Mouse (Mus musculus): ENCODE results near the gene Fmo5.

Gene Fmo5

DNA sequence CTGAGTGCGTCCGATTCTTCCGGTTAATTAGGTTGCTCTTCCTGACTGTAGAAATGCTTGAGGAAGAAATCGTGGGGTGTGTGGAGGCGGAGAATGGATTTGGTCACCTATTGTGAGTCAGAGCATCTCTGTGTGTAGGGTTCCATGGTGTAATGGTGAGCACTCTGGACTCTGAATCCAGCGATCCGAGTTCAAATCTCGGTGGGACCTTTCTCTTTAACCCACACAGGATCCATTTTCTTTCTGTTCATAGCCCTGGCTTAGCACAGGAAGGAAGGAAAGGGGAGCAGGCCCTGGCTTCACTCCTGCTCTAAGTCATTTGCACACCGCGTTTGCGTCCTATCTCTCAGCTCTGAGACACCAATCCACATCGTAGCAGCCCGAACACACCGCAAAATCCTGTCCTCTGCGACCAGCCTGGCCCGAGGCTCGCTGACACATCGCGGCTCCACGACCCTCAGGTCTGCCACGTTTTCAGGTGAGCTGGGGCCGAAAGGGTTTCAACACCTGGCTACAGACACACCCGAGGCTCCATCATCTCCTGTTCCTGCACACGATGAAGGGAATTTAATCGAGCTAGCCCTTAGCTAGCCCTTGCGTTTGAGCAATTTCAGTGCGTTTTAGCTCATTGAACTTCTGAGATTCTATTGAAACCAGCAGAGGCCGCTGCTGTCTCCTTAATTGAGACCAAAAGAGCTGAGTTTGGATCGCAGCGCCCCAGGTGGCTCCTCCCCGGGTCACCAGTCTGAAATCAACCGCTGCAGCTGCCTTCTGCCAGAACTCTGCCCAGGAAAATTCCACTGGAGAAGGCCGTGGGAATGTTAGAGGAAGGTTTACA lies 52.9 kb downstream of the Fmo5 start:
- peak; percentile 40 to 48 for DNase-seq

DNA sequence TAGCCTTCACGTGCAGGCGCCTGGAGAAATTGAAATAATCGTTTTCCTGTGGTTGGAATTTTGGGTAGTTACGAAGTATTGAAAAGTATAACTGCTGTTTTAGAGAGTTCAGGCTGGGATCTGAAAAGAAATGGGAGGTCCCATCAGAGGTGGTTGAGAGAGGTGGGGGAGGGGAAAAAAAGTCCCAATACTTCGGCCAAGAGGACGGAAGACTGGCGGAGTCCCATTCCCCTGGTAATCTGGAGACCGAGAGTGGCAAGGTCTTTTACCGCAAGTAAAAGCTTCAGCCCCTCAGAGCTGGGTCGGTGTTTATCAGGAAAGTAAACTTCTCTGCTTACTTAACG lies 53.5 kb downstream of the Fmo5 start:
- DNase-seq, result no peak

DNA sequence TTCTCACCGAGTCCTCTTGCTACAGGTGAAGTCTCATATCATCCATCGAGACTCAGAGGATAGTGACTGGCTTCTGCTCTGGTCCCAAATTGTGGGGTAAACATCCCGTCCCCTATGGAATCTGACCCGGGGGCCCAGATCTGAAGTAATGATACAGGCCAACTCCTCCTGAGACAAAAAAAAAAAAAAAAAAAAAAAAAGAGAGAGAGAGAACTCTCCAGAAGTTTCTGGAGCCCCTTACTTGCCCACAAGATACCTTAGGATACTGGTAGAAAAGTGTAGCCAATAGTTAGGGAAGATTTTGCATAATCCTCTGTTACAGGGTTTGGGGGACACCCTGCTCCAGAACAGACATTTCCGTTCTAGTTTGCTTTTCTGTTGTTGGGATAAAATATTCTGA lies 54.0 kb downstream of the Fmo5 start:
- DNase-seq, result no peak

DNA sequence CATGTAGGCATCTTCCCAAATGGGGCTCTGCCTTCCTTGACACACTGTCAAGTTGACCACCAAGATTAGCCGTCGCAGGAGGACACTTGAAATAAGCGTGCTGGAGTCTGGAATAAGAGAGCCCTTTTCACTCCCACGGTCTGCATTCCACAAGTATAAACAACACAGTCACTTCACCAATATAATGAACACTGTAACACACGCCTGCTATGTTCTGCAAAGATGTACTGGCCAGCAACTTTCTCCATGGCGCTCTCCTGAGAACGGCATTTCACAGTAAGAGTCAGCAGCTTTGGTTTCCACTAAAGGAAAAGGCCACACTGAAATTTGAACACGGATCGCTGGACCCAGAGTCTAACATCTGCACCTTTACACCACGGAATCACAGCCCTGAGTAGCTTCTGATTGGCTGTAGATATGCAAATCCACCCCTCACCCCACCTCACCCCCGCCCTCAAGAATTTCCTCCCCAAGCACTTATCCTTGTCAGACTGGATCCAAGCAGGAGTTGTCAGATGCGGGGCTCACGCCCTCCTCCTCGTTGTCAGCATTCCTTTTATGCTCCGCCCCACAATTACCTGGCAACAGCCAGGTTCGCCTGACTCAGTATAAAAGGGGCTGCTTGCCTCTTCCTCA lies 55.1 kb downstream of the Fmo5 start:
- no peak for DNase-seq

DNA sequence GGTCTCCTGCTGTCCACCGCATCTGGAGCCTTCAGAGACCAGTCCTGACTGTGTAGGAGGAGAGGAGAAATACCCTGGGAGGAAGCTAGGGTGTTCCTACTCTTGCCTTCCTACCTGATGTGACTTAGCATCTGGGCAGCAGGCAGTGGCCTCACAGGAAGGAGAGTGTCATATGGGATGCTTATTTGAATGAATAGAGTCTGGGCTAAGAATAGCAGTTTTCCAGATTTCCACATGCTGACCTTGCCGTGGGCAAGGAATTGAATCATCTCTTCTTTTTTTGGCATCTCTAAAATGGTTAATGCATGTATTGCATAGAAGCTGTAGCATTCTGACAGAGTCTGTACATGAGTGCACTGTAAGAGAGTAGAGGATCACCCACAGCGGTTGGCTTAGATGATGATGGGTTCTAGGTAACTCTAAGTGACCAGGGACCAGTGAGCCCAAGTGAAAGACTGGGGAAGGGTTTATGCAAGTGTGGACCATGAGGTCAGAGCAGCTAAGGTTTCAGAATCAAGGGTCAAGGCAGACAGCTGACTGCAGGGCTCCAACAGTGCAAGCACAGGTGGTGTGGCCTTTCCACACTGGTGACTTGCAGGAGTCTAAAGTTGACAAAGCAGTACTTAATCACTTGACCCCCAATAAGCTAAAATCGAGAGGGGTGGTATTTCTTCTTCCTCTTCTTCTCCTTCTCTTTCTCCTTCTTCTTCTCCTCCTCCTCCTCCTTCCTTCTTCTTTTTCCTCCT lies 57.9 kb downstream of the Fmo5 start:
- no peak for DNase-seq

DNA sequence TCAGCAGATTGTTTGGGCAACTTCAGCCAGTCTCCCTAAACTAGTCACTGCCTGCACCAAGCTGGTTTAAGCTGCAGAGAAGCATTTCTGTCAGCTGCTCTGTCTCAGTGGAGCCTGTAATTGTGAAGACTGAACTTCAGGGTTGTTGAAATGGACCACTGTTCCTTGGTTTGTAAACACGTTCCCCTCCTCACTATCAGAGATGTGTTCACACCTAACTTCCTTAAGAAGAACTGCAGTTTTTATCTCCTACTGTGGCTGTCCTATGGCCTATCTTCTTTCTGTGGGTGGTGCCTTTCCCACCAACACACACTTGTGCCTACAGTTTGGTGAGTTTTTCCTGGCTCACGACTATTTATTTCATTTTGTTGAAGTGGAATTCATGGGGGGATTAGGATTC lies 60.7 kb downstream of the Fmo5 start:
- DNase-seq, result no peak

DNA sequence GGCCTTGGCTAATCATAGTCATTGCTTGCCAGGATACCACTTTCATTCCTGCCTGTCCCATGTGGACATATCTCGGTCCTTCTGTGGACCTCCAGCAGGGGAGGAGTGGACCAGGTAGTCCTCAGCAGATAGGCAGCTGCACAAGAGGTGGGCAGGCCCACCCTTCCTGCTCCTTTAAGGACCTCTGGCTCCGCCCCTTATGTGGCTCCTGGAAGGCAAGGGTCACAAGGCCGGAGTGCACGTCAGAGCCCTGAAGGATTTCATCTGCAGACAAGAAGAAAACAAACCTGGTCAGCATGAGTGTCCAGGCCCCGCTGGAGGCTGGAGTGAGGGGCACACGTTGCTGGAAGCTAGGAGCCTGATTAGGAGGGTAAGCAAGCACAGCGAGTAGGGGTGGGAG lies 62.0 kb downstream of the Fmo5 start:
- DNase-seq, result no peak

DNA sequence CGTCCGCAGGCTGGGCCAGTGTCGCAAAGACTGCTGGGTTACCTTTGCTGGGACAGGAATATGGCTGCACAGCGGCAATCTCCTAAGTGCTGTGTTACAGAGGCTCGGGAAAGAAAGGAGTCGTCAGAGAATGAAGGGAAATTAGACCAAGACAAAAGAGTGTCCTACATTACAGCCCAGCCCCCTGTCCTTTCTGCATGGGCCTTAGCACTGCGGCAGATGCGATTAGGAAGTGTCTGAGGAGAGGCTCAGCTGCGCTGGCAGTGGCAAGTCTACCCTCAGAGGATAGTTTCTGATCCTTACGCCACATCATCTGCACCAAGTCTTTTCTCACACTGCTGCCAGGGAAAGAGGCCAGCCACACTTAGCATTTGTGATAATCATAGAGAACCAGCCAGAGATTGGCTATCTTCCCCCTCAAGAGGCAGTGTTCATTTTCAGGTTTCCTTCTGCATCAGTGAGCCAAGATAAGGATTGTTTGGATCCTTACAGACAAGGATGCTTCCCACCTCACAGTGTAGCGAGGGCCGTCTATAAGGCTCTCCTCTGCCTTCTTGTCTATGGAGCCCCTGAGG lies 62.9 kb downstream of the Fmo5 start:
- DNase-seq, result no peak

DNA sequence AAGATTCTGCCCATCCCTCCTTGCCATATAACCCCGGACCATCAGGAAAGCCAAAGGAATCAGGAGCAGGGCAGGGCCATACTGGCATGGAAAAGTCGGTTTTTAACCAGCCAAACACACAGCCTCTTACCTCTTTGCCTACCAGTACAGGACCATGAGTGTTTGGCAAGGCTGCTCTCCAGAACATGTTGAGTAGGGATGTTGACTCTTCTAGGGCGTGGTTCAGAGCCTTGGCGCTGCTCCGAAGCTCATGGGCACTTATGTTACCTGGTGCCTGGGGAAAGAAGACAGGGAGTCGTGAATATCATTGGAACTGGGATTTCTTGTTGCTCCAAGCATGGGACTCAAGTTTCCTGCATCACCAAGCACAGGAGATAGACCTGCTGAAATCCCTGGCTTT lies 65.2 kb downstream of the Fmo5 start:
- no peak for DNase-seq

DNA sequence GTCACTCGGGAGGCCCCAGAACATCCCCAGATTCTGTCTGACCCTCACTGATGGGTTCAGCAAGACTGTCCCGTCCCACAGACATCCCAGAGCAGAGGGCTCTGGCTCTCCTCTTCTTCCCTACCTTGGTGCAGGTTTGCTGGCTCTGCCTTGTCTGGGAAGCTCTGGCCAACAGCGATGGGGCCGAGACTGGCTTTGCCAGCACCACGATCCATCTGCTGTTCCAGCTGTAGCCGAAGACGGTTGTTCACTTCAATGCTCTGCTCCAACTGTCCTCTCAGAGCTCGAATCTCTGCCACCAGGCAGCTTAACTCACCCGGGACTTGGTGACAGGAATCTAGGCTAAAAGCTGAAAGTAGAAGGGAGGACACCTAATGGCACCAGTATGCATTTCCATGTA lies 68.3 kb downstream of the Fmo5 start:
- DNase-seq, result no peak

DNA sequence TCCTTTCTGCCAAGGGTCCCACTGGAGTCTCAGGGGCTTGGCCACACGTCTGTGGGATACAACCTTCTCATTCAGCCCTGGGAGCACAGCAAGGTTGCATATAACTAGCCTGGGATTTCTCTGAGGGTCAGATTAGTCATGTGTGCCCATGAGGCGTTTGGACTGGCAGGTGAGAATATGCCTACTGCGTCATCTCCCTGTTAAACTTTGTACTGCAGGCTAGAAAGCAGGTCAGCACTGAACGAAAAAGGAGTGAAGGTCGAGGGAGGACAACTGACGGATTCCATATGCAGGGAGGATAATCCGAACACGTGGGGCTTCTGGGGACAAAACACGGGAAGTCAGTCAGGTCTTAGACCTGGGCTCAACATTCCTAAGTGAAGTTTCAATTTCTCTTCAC lies 68.7 kb downstream of the Fmo5 start:
- DNase-seq, result no peak

DNA sequence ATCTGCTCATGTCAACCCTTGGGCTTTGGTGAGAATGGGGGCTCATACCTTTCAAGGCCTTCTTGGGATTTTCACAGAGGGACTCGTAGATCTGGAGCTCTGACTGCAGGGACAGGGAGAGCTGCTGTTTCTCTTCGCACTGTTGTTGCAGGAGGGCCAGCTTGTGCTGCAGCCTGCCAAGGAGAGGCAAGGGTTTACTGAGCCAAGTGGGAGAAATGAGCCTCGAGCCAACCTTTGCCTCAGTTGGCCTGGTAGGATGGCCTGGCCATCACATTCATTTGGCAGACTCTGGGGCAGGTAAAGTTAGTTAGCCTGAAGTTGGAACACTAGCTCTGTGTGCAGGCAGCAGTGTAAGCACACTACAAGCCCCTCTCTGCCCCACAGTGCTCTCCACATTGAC lies 70.5 kb downstream of the Fmo5 start:
- DNase-seq, result no peak

DNA sequence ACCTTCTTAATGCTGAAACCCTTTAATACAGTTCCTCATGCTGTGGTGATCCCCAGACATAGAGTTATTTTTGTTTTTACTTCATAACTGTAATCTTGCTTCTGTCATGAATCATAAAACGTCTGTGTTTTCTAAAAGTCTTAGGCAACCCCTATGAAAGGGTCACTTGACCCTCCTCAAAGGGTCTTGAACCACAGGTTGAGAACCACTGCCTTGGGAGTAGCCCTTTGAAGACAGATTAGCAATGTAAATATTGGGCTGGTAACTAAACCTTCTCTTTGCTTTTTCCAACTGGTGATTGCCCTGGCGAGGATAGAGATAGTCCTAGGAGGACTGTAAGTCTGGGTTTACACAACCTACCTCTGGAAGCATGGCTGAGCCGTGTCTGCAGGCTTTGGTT lies 72.6 kb downstream of the Fmo5 start:
- no peak for DNase-seq

DNA sequence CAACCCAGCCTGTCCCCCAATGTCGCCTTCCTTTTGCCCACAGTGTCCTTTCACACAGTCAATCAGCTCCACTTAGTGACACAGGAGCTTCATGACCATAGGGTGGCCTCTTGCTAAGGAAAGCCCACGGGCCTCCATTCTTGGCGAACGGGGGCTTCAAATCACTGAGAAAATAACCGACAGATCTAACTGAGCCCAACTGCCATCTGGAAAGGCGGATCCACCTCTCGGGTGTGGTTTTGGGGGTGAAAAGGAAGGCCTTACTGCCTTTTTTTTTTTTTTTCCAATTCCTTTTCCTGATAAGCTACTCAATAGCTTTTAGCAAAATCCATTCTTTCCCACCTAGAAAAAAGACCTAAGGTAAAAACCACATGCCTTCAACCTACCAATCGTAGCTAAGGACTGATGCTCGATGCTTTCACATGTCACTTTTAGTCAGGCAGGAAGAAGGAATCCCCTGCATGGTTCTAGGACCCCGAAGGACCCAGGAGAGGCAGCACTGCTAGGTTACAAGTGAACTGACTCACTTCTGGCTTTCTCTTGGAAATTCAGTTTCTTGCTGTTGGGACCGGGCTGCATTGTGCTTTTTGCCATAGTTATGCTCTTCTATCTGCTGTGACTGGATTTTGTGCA lies 74.0 kb downstream of the Fmo5 start:
- no peak for DNase-seq
